Mouse (Mus musculus) heart, embryonic 12.5 days (tissue): ENCODE results near the gene Golga7b. TPM values are rescaled to one million over a fixed set of nuclear protein-coding genes. Genes with fewer than 3 reads are reported as not detected.

Experiments
- ATAC-seq: fragments of 200-750 bp; cut with Nextera tagmentation; 2 replicates; pipeline ENCODE4 v1.8.0; 2017; ENCODE audit warnings: moderate TSS enrichment, moderate library complexity; ENCODE audit not compliant: insufficient number of reproducible peaks, low FRiP score
- H3K27ac ChIP-seq: fragments of 300-500 bp; sonication (generic); 2 replicates; pipeline ENCODE4 v1.5.1; 2016; ENCODE audit warnings: mild to moderate bottlenecking, moderate library complexity; ENCODE audit not compliant: poor library complexity, severe bottlenecking
- H3K27me3 ChIP-seq: fragments of 300-500 bp; sonication (generic); replicated peaks from 2 replicates; pipeline ENCODE4 v1.6.1; 2016; ENCODE audit warnings: mild to moderate bottlenecking, moderate library complexity
- H3K36me3 ChIP-seq: fragments of 300-500 bp; sonication (generic); 2 replicates; pipeline ENCODE4 v1.6.1; 2016; ENCODE audit warnings: mild to moderate bottlenecking, moderate library complexity
- H3K4me1 ChIP-seq: fragments of 300-500 bp; sonication (generic); replicated peaks from 2 replicates; pipeline ENCODE4 v1.6.1; 2016; ENCODE audit warnings: mild to moderate bottlenecking
- H3K4me2 ChIP-seq: fragments of 300-500 bp; sonication (generic); 2 replicates; pipeline ENCODE4 v1.6.1; 2016; ENCODE audit warnings: mild to moderate bottlenecking, moderate library complexity
- H3K4me3 ChIP-seq: fragments of 300-500 bp; sonication (generic); 2 replicates; pipeline ENCODE4 v1.5.1; 2016; ENCODE audit warnings: mild to moderate bottlenecking
- H3K9ac ChIP-seq: fragments of 300-500 bp; sonication (generic); 2 replicates; pipeline ENCODE4 v1.6.1; 2016; ENCODE audit warnings: mild to moderate bottlenecking, moderate library complexity
- H3K9me3 ChIP-seq: fragments of 300-500 bp; sonication (generic); replicated peaks from 2 replicates; pipeline ENCODE4 v1.6.1; 2016; ENCODE audit warnings: mild to moderate bottlenecking, moderate library complexity
- WGBS: fragments of 180-500 bp; shearing (Covaris S2); methylation state at CpG from one replicate; pipeline ENCODE4 v1.1.7; 2016; 5-methylcytosine and 5-hydroxymethylcytosine counted together
- microRNA-seq: library from miRNA; unstranded; fragments of <30 nt; microRNA quantifications from one replicate; pipeline ENCODE4, GENCODE M21; 2017
- polyA plus RNA-seq: library from polyadenylated mRNA; unstranded; fragments of >200 nt; fragmentation: Nextera tagmentation; extraction: Ambion mirVana; gene quantifications from 2 replicates; pipeline ENCODE4 v1.2.1, GENCODE M21; 2016

Golga7b gene
- polyA plus RNA-seq, 1 experiment from 2014 or later, result 0.27 TPM

DNA sequence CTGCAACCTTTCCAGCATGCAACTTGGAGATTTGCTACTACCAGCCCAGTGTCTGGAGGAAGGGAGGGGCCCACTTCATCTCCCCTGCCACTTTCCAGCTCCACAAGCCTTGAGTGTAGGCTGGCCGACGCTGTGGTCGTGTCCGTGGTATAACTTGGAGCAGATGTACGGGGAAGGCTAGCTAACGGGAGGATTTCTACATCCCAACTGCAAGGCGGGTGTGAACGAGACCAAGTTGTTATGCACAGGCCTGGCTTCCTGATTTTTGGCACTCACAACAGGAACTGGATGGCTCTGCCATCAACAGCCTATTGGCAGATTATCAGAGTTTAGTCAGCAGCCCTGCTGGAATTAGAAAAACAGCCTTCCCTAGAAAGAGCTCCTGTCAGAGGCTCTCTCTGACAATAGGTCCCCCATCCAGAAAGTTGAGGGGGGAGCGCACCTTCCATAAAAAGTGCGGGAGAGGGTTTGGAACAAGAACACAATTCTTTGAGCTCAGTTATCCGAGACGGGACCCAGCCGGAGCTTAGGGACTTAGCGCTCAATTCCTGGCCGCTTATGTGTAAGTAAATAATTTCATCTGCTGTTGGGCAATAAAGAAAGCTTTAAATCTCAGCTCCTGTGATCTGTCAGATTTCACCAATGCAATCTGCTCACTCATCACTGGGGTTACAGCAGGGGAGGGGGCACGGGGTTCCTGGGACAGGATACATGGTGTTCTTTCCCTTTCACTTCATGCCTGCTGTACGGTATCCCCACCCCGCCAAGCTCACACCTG lies 70.5 kb downstream of the Golga7b start:
- H3K4me1 ChIP-seq, result no peaks in the 10 kb centered on the region
- no peak for ATAC-seq
- peaks cover 79% of the 10 kb centered on the region for H3K27me3 ChIP-seq

More for the DNA sequence above, 70.5 kb downstream of the Golga7b start:
- Histone ChIP-seq H3K36me3 (no peaks in the 10 kb centered on the region), H3K27ac (no peak overlapping the region), H3K9ac (no peak overlapping the region), H3K9me3 (no peaks in the 10 kb centered on the region), H3K4me2 (no peak overlapping the region), H3K4me3 (no peak overlapping the region)
- WGBS, result 48% methylated on average over 18 of the region's 18 CpGs

Small RNA genes within 50 kb of the gene (microRNA-seq; reads per million reads assigned to microRNA genes)
- not detected for gene Gm26339
- gene Mir3085, result not detected

Other genes with a start within 250 kb of the Golga7b start
- not detected in 2 replicates for gene Ankrd2, start 211.6 kb upstream of the Golga7b start, polyA plus RNA-seq
- gene Hoga1, start 202.0 kb upstream of the Golga7b start, polyA plus RNA-seq, result 0.69 and 1.0 TPM in 2 replicates
- gene 4933411K16Rik, start 195.3 kb upstream of the Golga7b start, polyA plus RNA-seq, result not detected in 2 replicates
- 15.2 and 17.1 TPM in 2 replicates for gene Morn4, start 161.2 kb upstream of the Golga7b start, polyA plus RNA-seq
- 22.0 TPM in 2 replicates for gene Pi4k2a, start 157.1 kb upstream of the Golga7b start, polyA plus RNA-seq
- gene Avpi1, start 118.5 kb upstream of the Golga7b start, polyA plus RNA-seq, result 26.2 and 26.4 TPM in 2 replicates
- 16.1 and 19.9 TPM in 2 replicates for gene Marveld1, start 100.2 kb upstream of the Golga7b start, polyA plus RNA-seq
- gene Zfyve27, start 83.6 kb upstream of the Golga7b start, polyA plus RNA-seq, result 27.2 and 27.7 TPM in 2 replicates
- gene Sfrp5, start 45.3 kb upstream of the Golga7b start, polyA plus RNA-seq, result 5.4 and 5.9 TPM in 2 replicates
- gene Crtac1, start 184.2 kb downstream of the Golga7b start, polyA plus RNA-seq, result 0.55 and 0.59 TPM in 2 replicates